Mouse (Mus musculus): ENCODE measurements around the gene Gm28042. TPM values are rescaled to one million over a fixed set of nuclear protein-coding genes. Genes with fewer than 3 reads are reported as not detected.

Gm28042 gene
- polyA plus RNA-seq, 1 experiment from 2014 or later, result 5.3 TPM

DNA sequence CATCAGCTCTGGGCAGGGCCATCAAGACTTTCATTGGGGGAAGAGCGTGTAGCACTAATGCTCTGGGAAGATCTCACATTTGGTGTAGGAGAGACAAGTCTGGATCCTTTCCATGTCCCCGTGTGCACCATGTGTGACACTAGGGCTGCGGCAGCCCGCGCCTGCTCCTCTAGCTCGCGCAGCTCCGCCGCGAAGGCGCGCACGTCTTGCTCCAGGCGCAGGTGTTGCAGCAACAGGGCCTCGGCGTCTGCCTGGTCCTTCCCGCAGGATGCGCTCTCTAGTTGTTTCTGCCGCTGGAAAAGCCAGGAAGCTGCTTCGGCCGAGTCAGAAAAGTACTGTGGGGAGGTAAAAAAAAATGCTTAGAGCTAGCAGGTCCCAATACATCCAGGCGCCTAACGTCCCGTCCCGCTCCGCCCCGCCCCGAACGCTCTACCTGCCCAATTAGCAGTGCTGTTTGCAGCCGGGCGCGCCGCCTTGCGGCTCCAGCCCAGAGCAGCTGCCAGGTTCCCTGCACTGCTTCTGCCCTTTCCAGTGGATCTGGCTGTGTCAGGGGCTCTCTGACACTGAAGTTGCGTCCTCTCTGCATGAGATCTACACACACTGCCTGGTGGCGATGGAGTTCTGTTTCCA, 48.9 kb downstream of the Gm28042 start:
- H3K36me3 ChIP-seq (ENCODE audit: control insufficient read depth, insufficient read depth, low read length), result no peaks in the 10 kb centered on the region
- peak overlapping the region; percentile 34 for H3K4me2 ChIP-seq (replicated peaks; ENCODE audit: low read depth, low read length)
- H3K9me3 ChIP-seq (ENCODE audit: control insufficient read depth, low read length), result no peaks in the 10 kb centered on the region
- H3K27ac ChIP-seq (ENCODE audit: low read depth, low read length), result no peak overlapping the region
- H3K4me3 ChIP-seq (ENCODE audit: low read depth, low read length), result peak overlapping the region; percentile 22
- WGBS, result 3% methylated on average over 36 of the region's 36 CpGs
- H3K27me3 ChIP-seq (ENCODE audit: control insufficient read depth, insufficient read depth, low read length), result peaks cover 18% of the 10 kb centered on the region
- ATAC-seq (ENCODE audit: low FRiP score) (no peak), DNase-seq (ENCODE audit: low spot score) (peak; percentile 63)
- no peak overlapping the region; the same call in 1 of the 2 replicates for H3K9ac ChIP-seq (ENCODE audit: low read depth, low read length)
- H3K4me1 ChIP-seq (replicated peaks; ENCODE audit: control insufficient read depth, insufficient read depth, low read length), result no peaks in the 10 kb centered on the region; the same call in 1 of the 2 replicates

DNA sequence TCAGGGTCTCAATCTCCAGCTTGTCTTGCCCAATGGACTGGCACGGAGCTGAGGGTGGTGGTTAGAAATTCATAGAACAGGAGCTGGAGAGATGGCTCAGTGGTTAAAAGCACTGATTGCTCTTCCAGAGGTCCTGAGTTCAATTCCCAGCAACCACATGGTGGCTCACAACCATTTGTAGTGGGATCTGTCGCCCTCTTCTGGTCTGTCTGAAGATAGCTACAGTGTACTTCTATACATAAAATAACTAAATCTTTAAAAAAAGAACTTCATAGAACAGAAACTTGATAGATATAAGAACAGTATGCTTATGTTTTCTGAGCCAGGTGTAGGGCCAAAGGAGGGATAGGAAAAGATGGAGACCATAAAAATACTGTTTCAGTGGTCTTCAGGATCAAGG, 55.1 kb downstream of the Gm28042 start:
- 64% methylated on average over 2 of the region's 2 CpGs for WGBS

DNA sequence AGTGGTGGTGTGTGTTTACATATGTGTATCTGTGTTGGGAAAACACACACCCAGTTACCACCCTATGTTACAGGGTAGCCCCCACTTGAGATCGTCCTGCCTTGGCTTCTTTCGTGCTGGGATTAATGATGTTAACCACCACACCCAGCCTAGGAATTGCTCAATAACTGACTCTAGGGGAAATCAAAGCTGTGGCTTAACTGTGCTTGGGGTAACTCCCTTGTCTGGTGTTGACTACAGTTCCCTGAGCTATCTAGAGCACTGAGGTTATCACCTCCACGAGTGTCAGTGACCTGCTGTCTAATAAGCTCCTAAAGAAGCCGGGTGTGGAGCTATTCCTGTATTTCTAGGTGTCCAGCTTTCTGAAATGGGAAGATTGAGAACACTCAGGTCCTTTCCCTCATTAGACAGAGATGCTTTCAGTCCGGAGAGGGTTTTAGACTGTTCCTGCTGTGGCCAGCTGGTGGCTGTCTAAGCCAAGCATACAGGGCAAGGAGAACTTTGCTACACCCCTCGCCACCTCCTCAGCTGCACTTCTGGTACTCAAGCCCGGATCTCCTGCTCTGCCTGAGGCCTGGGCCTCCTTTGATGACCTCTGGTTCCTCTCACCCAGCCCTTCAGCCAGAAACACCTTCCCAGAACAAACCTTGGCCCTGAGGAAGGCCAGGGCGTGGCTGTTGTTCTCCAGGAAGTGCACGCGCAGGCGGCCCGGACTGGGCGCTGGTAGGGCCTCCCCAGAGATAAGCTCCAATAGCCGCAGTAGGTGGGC, 57.5 kb downstream of the Gm28042 start:
- Histone ChIP-seq H3K9me3 (ENCODE audit: control insufficient read depth, low read length) (no peaks in the 10 kb centered on the region), H3K4me2 (replicated peaks; ENCODE audit: low read depth, low read length) (no peak overlapping the region), H3K4me3 (ENCODE audit: low read depth, low read length) (no peak overlapping the region), H3K4me1 (replicated peaks; ENCODE audit: control insufficient read depth, insufficient read depth, low read length) (no peaks in the 10 kb centered on the region), H3K27ac (ENCODE audit: low read depth, low read length) (no peak overlapping the region), H3K9ac (ENCODE audit: low read depth, low read length) (no peak overlapping the region), H3K27me3 (ENCODE audit: control insufficient read depth, insufficient read depth, low read length) (no peaks in the 10 kb centered on the region), H3K36me3 (ENCODE audit: control insufficient read depth, insufficient read depth, low read length) (no peaks in the 10 kb centered on the region)
- no peak for DNase-seq (ENCODE audit: low spot score)
- ATAC-seq (ENCODE audit: low FRiP score), result no peak
- 88% methylated on average over 14 of the region's 14 CpGs for WGBS

More for the DNA sequence above, 55.1 kb downstream of the Gm28042 start:
- Histone ChIP-seq H3K9me3 (ENCODE audit: control insufficient read depth, low read length) (no peaks in the 10 kb centered on the region), H3K27me3 (ENCODE audit: control insufficient read depth, insufficient read depth, low read length) (peaks cover under 1% of the 10 kb centered on the region; the same call in 1 of the 2 replicates), H3K9ac (ENCODE audit: low read depth, low read length) (no peak overlapping the region), H3K27ac (ENCODE audit: low read depth, low read length) (no peak overlapping the region), H3K4me3 (ENCODE audit: low read depth, low read length) (no peak overlapping the region), H3K4me1 (replicated peaks; ENCODE audit: control insufficient read depth, insufficient read depth, low read length) (no peaks in the 10 kb centered on the region), H3K36me3 (ENCODE audit: control insufficient read depth, insufficient read depth, low read length) (no peaks in the 10 kb centered on the region), H3K4me2 (replicated peaks; ENCODE audit: low read depth, low read length) (no peak overlapping the region)
- no peak for ATAC-seq (ENCODE audit: low FRiP score)
- DNase-seq (ENCODE audit: low spot score), result no peak

DNA sequence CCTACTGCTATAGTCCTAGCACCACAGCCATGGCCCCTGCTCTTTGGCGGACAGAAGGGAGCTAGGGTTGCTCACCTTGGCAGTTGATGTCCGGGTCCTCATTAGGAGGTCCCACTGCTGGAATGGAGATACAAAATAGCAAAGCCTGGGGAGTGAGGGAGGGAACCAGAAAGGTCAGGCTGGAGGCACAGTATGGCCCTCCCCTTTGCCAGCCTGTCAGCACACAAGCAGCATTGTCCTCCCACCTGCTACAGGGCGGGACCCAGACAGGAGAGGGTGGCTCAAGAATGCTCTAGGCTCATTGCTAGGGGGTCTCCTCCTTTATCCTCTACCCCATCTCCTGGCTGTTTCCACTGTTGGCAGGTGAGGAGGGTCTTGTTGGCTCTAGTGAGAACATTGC, 58.7 kb downstream of the Gm28042 start:
- H3K9ac ChIP-seq (ENCODE audit: low read depth, low read length), result no peak overlapping the region
- no peak for DNase-seq (ENCODE audit: low spot score)
- no peak for ATAC-seq (ENCODE audit: low FRiP score)
- H3K36me3 ChIP-seq (ENCODE audit: control insufficient read depth, insufficient read depth, low read length), result no peaks in the 10 kb centered on the region
- H3K27me3 ChIP-seq (ENCODE audit: control insufficient read depth, insufficient read depth, low read length), result no peaks in the 10 kb centered on the region
- 87% methylated on average over 3 of the region's 3 CpGs for WGBS
- no peaks in the 10 kb centered on the region for H3K4me1 ChIP-seq (replicated peaks; ENCODE audit: control insufficient read depth, insufficient read depth, low read length)
- no peaks in the 10 kb centered on the region for H3K9me3 ChIP-seq (ENCODE audit: control insufficient read depth, low read length)
- no peak overlapping the region for H3K4me3 ChIP-seq (ENCODE audit: low read depth, low read length)
- H3K4me2 ChIP-seq (replicated peaks; ENCODE audit: low read depth, low read length), result no peak overlapping the region
- H3K27ac ChIP-seq (ENCODE audit: low read depth, low read length), result no peak overlapping the region

DNA sequence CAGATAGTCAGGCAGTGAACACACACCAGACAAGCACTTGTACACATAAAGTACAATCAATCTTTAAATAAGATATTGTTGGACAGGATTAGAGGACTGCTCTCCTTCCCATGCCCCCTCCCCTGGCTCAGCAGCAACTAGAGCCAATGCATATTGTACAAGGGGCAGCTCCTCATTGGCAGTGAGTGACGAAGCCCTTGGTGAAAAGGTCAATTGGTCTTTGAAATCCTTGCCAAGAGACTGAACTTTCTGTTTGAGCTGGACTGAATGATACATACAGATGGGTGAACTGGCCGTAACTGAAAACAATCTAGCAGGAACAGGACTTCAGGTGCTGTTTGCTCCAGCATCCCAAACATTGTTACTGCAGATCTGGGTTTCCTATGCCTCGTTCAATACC, 60.1 kb downstream of the Gm28042 start:
- Histone ChIP-seq H3K4me2 (replicated peaks; ENCODE audit: low read depth, low read length) (no peak overlapping the region), H3K4me3 (ENCODE audit: low read depth, low read length) (no peak overlapping the region), H3K36me3 (ENCODE audit: control insufficient read depth, insufficient read depth, low read length) (no peaks in the 10 kb centered on the region), H3K27ac (ENCODE audit: low read depth, low read length) (no peak overlapping the region), H3K4me1 (replicated peaks; ENCODE audit: control insufficient read depth, insufficient read depth, low read length) (no peaks in the 10 kb centered on the region), H3K27me3 (ENCODE audit: control insufficient read depth, insufficient read depth, low read length) (no peaks in the 10 kb centered on the region), H3K9me3 (ENCODE audit: control insufficient read depth, low read length) (no peaks in the 10 kb centered on the region), H3K9ac (ENCODE audit: low read depth, low read length) (no peak overlapping the region)
- 86% methylated on average over 3 of the region's 3 CpGs for WGBS
- ATAC-seq (ENCODE audit: low FRiP score), result no peak
- DNase-seq (ENCODE audit: low spot score), result no peak

DNA sequence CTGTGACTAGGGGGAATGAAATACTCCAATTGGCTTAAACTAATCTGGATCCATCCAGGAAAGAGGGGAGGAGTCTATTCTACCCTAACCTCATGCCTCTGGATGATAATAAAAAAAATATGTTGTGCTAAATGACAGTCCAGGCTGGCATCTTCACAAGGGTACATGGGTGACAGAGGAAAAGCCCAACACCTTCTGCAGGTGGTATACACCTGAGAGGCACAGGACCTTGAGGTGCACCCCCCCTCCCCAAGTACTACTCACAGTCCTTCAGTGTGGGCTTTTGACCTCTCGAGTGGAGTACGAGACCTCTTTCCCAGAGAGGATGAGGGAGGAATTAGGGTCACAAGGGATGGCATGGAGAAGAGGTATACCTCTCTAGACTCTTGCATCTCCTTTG, 60.6 kb downstream of the Gm28042 start:
- no peak overlapping the region for H3K4me2 ChIP-seq (replicated peaks; ENCODE audit: low read depth, low read length)
- no peak overlapping the region for H3K4me3 ChIP-seq (ENCODE audit: low read depth, low read length)
- no peak for ATAC-seq (ENCODE audit: low FRiP score)
- no peak for DNase-seq (ENCODE audit: low spot score)
- H3K4me1 ChIP-seq (replicated peaks; ENCODE audit: control insufficient read depth, insufficient read depth, low read length), result no peaks in the 10 kb centered on the region
- WGBS, result 92% methylated on average over 2 of the region's 2 CpGs
- H3K36me3 ChIP-seq (ENCODE audit: control insufficient read depth, insufficient read depth, low read length), result no peaks in the 10 kb centered on the region
- H3K27me3 ChIP-seq (ENCODE audit: control insufficient read depth, insufficient read depth, low read length), result no peaks in the 10 kb centered on the region
- H3K9me3 ChIP-seq (ENCODE audit: control insufficient read depth, low read length), result no peaks in the 10 kb centered on the region
- no peak overlapping the region for H3K9ac ChIP-seq (ENCODE audit: low read depth, low read length)
- H3K27ac ChIP-seq (ENCODE audit: low read depth, low read length), result no peak overlapping the region

DNA sequence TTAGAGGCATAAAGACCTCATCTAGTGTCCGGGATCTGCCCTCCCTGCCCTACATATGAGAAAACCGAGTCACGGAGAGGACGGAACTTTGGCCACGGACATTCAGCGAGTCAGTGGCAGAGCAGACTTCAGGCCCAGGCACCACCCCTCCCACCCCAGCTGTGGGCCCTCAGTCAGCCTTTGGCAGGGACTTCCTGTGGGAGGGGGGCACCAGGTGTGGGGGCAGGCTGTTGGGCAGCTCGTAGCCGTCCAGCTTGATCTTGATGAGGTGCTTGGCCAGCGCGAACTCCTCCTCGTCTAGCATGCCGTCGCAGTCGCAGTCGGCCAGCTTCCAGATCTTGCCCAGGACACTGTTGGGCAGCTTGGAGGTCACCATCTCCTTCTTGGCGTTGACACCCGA, 63.7 kb downstream of the Gm28042 start:
- no peak for ATAC-seq (ENCODE audit: low FRiP score)
- Histone ChIP-seq H3K9me3 (ENCODE audit: control insufficient read depth, low read length) (no peaks in the 10 kb centered on the region), H3K27me3 (ENCODE audit: control insufficient read depth, insufficient read depth, low read length) (no peaks in the 10 kb centered on the region), H3K27ac (ENCODE audit: low read depth, low read length) (no peak overlapping the region), H3K4me1 (replicated peaks; ENCODE audit: control insufficient read depth, insufficient read depth, low read length) (no peaks in the 10 kb centered on the region), H3K36me3 (ENCODE audit: control insufficient read depth, insufficient read depth, low read length) (no peaks in the 10 kb centered on the region), H3K4me3 (ENCODE audit: low read depth, low read length) (no peak overlapping the region), H3K4me2 (replicated peaks; ENCODE audit: low read depth, low read length) (no peak overlapping the region), H3K9ac (ENCODE audit: low read depth, low read length) (no peak overlapping the region)
- DNase-seq (ENCODE audit: low spot score), result no peak
- 95% methylated on average over 17 of the region's 17 CpGs for WGBS

All from hindbrain, embryonic 11.5 days (tissue).